Mouse (Mus musculus) heart, embryonic 16.5 days (tissue): ENCODE results near the gene Brd4. TPM values are rescaled to one million over a fixed set of nuclear protein-coding genes. Genes with fewer than 3 reads are reported as not detected.

Experiments used
- ATAC-seq: fragments of 200-750 bp; cut with Nextera tagmentation; replicated peaks from 2 replicates; pipeline ENCODE4 v1.8.0; 2017; ENCODE audit warnings: moderate number of reproducible peaks; ENCODE audit not compliant: insufficient read depth, low FRiP score; ENCODE audit errors: extremely low read depth
- H3K27ac ChIP-seq: fragments of 300-500 bp; sonication (generic); 2 replicates; pipeline ENCODE4 v1.5.1; 2014; ENCODE audit warnings: mild to moderate bottlenecking, low read length, control low read depth, moderate library complexity
- H3K27me3 ChIP-seq: fragments of 300-500 bp; sonication (generic); 2 replicates; pipeline ENCODE4 v1.6.1; 2014; ENCODE audit warnings: low read length, mixed read lengths; ENCODE audit not compliant: control insufficient read depth, insufficient read depth
- H3K36me3 ChIP-seq: fragments of 300-500 bp; sonication (generic); 2 replicates; pipeline ENCODE4 v1.6.1; 2014; ENCODE audit not compliant: control insufficient read depth, insufficient read depth
- H3K4me1 ChIP-seq: fragments of 300-500 bp; sonication (generic); 2 replicates; pipeline ENCODE4 v1.6.1; 2014; ENCODE audit warnings: low read length, mixed read lengths; ENCODE audit not compliant: control insufficient read depth, insufficient read depth
- H3K4me2 ChIP-seq: fragments of 300-500 bp; sonication (generic); 2 replicates; pipeline ENCODE4 v1.6.1; 2014; ENCODE audit warnings: low read depth, mild to moderate bottlenecking, control low read depth, low read length
- H3K4me3 ChIP-seq: fragments of 300-500 bp; sonication (generic); 2 replicates; pipeline ENCODE4 v1.5.1; 2014; ENCODE audit warnings: mild to moderate bottlenecking, control low read depth, low read length
- H3K9ac ChIP-seq: fragments of 300-500 bp; sonication (generic); 2 replicates; pipeline ENCODE4 v1.6.1; 2014; ENCODE audit warnings: low read length, control low read depth
- H3K9me3 ChIP-seq: fragments of 300-500 bp; sonication (generic); replicated peaks from 2 replicates; pipeline ENCODE4 v1.6.1; 2016; ENCODE audit warnings: low read length; ENCODE audit not compliant: control insufficient read depth
- WGBS: fragments of 180-500 bp; shearing (Covaris S2); extraction: QIAGEN DNeasy Blood & Tissue Kit; methylation state at CpG from one replicate; pipeline ENCODE4 v1.1.7; 2014; 5-methylcytosine and 5-hydroxymethylcytosine counted together
- polyA plus RNA-seq: library from polyadenylated mRNA; unstranded; fragments of >200 nt; fragmentation: Nextera tagmentation; extraction: Ambion mirVana; gene quantifications from 2 replicates; pipeline ENCODE4 v1.2.1, GENCODE M21; 2015

Brd4 gene
- polyA plus RNA-seq: 54.1 and 55.4 TPM in 2 replicates

GRCm38 (mm10) chr17:32284262-32285137, at the start of gene Brd4:
Brd4 (minus strand) TSS chr17:32284722.
- peak; percentile 89 for ATAC-seq
- no peaks in the 10 kb centered on the region for H3K27me3 ChIP-seq
- under 1% methylated on average over 94 of the region's 100 CpGs for WGBS

GRCm38 (mm10) chr17:32333675-32334303, 49.3 kb upstream of the Brd4 start:
- Histone ChIP-seq H3K4me3 (no peak overlapping the region), H3K9ac (no peak overlapping the region), H3K9me3 (no peaks in the 10 kb centered on the region), H3K27ac (no peak overlapping the region), H3K36me3 (peaks cover 83% of the 10 kb centered on the region), H3K27me3 (no peaks in the 10 kb centered on the region), H3K4me1 (no peaks in the 10 kb centered on the region), H3K4me2 (no peak overlapping the region)
- ATAC-seq: no peak
- 60% methylated on average over 31 of the region's 31 CpGs for WGBS

More at GRCm38 (mm10) chr17:32284262-32285137, at the start of gene Brd4:
- peaks cover 25% of the 10 kb centered on the region for H3K4me1 ChIP-seq
- H3K4me3 ChIP-seq: peak within 1 kb of the TSS; percentile 84
- H3K9ac ChIP-seq: peak within 1 kb of the TSS; percentile 99
- no peaks in the 10 kb centered on the region for H3K36me3 ChIP-seq
- H3K4me2 ChIP-seq: peak within 1 kb of the TSS; percentile 81
- no peaks in the 10 kb centered on the region for H3K9me3 ChIP-seq
- H3K27ac ChIP-seq: peak within 1 kb of the TSS; percentile 99

- no peak overlapping the region for H3K4me3 ChIP-seq
Observed at GRCm38 (mm10) chr17:32327501-32327900, 43.0 kb upstream of the Brd4 start.

GRCm38 (mm10) chr17:32322809-32323208, 38.3 kb upstream of the Brd4 start:
- Histone ChIP-seq H3K27me3 (no peaks in the 10 kb centered on the region), H3K36me3 (peaks cover 22% of the 10 kb centered on the region), H3K4me2 (no peak overlapping the region), H3K4me3 (no peak overlapping the region), H3K27ac (no peak overlapping the region), H3K9me3 (no peaks in the 10 kb centered on the region), H3K9ac (no peak overlapping the region; the same call in 1 of the 2 replicates), H3K4me1 (peaks cover 22% of the 10 kb centered on the region)
- WGBS: 90% methylated on average over 1 of the region's 1 CpGs
- ATAC-seq: no peak

More at GRCm38 (mm10) chr17:32327501-32327900, 43.0 kb upstream of the Brd4 start:
- H3K4me1 ChIP-seq: peaks cover 4% of the 10 kb centered on the region; the same call in 1 of the 2 replicates
- no peak for ATAC-seq
- H3K27me3 ChIP-seq: no peaks in the 10 kb centered on the region
- H3K9me3 ChIP-seq: no peaks in the 10 kb centered on the region
- no peak overlapping the region for H3K9ac ChIP-seq
- H3K4me2 ChIP-seq: no peak overlapping the region
- H3K36me3 ChIP-seq: peaks cover 47% of the 10 kb centered on the region
- H3K27ac ChIP-seq: no peak overlapping the region

- no peaks in the 10 kb centered on the region for H3K9me3 ChIP-seq
- peak overlapping the region; percentile 88 for H3K4me2 ChIP-seq
- 14% methylated on average over 6 of the region's 6 CpGs for WGBS
- H3K36me3 ChIP-seq: peaks cover 27% of the 10 kb centered on the region
- peak overlapping the region; percentile 98 for H3K27ac ChIP-seq
- H3K4me1 ChIP-seq: peaks cover 22% of the 10 kb centered on the region
- peak overlapping the region; percentile 99 for H3K4me3 ChIP-seq
- no peaks in the 10 kb centered on the region for H3K27me3 ChIP-seq
- peak overlapping the region; percentile 77 for H3K9ac ChIP-seq
- ATAC-seq: no peak
Observed at GRCm38 (mm10) chr17:32321836-32322235, 37.3 kb upstream of the Brd4 start.

- no peaks in the 10 kb centered on the region for H3K9me3 ChIP-seq
- H3K36me3 ChIP-seq: peaks cover 30% of the 10 kb centered on the region
- peak overlapping the region; percentile 98 for H3K27ac ChIP-seq
- WGBS: 0% methylated on average over 23 of the region's 23 CpGs
- H3K4me3 ChIP-seq: peak overlapping the region; percentile 99
- peaks cover 22% of the 10 kb centered on the region for H3K4me1 ChIP-seq
- peak overlapping the region; percentile 88 for H3K4me2 ChIP-seq
- peak; percentile 58 for ATAC-seq
- peak overlapping the region; percentile 77 for H3K9ac ChIP-seq
- H3K27me3 ChIP-seq: no peaks in the 10 kb centered on the region
Observed at GRCm38 (mm10) chr17:32321390-32321734, 36.8 kb upstream of the Brd4 start.

- peaks cover 31% of the 10 kb centered on the region for H3K36me3 ChIP-seq
- peaks cover 22% of the 10 kb centered on the region for H3K4me1 ChIP-seq
- ATAC-seq: peak; percentile 97
- under 1% methylated on average over 83 of the region's 83 CpGs for WGBS
- H3K4me3 ChIP-seq: peak within 1 kb of the TSS; percentile 99
- H3K27me3 ChIP-seq: no peaks in the 10 kb centered on the region
- H3K27ac ChIP-seq: peak within 1 kb of the TSS; percentile 98
- no peaks in the 10 kb centered on the region for H3K9me3 ChIP-seq
- peak within 1 kb of the TSS; percentile 89 for H3K9ac ChIP-seq
- peak within 1 kb of the TSS; percentile 93 for H3K4me2 ChIP-seq
Observed at GRCm38 (mm10) chr17:32320597-32321389, 36.3 kb upstream of the Brd4 start, which contains the start of gene Akap8. Akap8 (minus strand) TSS chr17:32321238.

- Histone ChIP-seq H3K4me2 (peak overlapping the region; percentile 93), H3K27me3 (no peaks in the 10 kb centered on the region), H3K4me1 (peaks cover 22% of the 10 kb centered on the region), H3K9ac (peak overlapping the region; percentile 89), H3K36me3 (peaks cover 36% of the 10 kb centered on the region), H3K27ac (peak overlapping the region; percentile 98), H3K9me3 (no peaks in the 10 kb centered on the region), H3K4me3 (peak overlapping the region; percentile 99)
- ATAC-seq: no peak
- WGBS: under 1% methylated on average over 7 of the region's 7 CpGs
Observed at GRCm38 (mm10) chr17:32319950-32320349, 35.4 kb upstream of the Brd4 start.
